In genomic region chr7:132810879-132811278, GRCm38 (mm10) we compare ENCODE assay signal across 8 mouse cellular contexts. TPM values are rescaled to one million over a fixed set of nuclear protein-coding genes. Genes with fewer than 3 reads are reported as not detected.
A peak's percentile ranks its signal among the peaks of the same experiment; 100 is the strongest.
DNase-seq lines count a peak whose midpoint lies in the region; ATAC-seq lines count a peak whose summit lies in the region.

No protein-coding gene starts in this region.

- peak overlapping the region; percentile 82 for H3K4me2 ChIP-seq in embryonic facial prominence, embryonic 13.5 days
- H3K4me2 ChIP-seq in kidney, embryonic 14.5 days (replicated peaks; ENCODE audit: low read depth, low read length) = no peak overlapping the region

- no peak for ATAC-seq in embryonic facial prominence, embryonic 13.5 days (ENCODE audit: insufficient number of reproducible peaks, insufficient read depth, low FRiP score, low TSS enrichment, low read depth)
- peak; percentile 29; the same call in 1 of the 2 replicates for ATAC-seq in kidney, embryonic 14.5 days (ENCODE audit: low FRiP score, low TSS enrichment)

- 41% methylated on average over 1 of the region's 1 CpGs for WGBS in embryonic facial prominence, embryonic 13.5 days
- WGBS in kidney, embryonic 14.5 days = 67% methylated on average over 1 of the region's 1 CpGs

- H3K4me1 ChIP-seq in embryonic facial prominence, embryonic 13.5 days = peaks cover 80% of the 10 kb centered on the region
- H3K4me1 ChIP-seq in kidney, embryonic 14.5 days (ENCODE audit: control insufficient read depth, insufficient read depth, low read length) = peaks cover 54% of the 10 kb centered on the region

- H3K36me3 ChIP-seq in embryonic facial prominence, embryonic 13.5 days = no peaks in the 10 kb centered on the region
- no peaks in the 10 kb centered on the region for H3K36me3 ChIP-seq in kidney, embryonic 14.5 days (ENCODE audit: control insufficient read depth, insufficient read depth, low read length)

- peak; percentile 90 for DNase-seq in A20 (ENCODE audit: low read depth, low spot score)
- peak; percentile 76 to 91 for DNase-seq in adrenal gland, postnatal 4 days (ENCODE audit: low spot score in 2 of 2)
- peak; percentile 92 for DNase-seq in heart, adult 8-10 months (ENCODE audit: low spot score)
- peak; percentile 93 for DNase-seq in liver
- peak; percentile 66 to 74 for DNase-seq in monocyte, adult 2 months (ENCODE audit: low read depth in 1 of 2, low spot score in 2 of 2)
- peak; percentile 92 to 93 for DNase-seq in spleen, postnatal 14 days (ENCODE audit: low spot score in 2 of 2)

- no peak overlapping the region for H3K9ac ChIP-seq in embryonic facial prominence, embryonic 13.5 days
- no peak overlapping the region for H3K9ac ChIP-seq in kidney, embryonic 14.5 days (ENCODE audit: low read depth, low read length)

- H3K4me3 ChIP-seq in embryonic facial prominence, embryonic 13.5 days = no peak overlapping the region
- no peak overlapping the region; the same call in 1 of the 2 replicates for H3K4me3 ChIP-seq in kidney, embryonic 14.5 days (ENCODE audit: low read length)

- H3K27me3 ChIP-seq in embryonic facial prominence, embryonic 13.5 days = no peaks in the 10 kb centered on the region
- H3K27me3 ChIP-seq in kidney, embryonic 14.5 days (ENCODE audit: control insufficient read depth, insufficient read depth, low read length) = no peaks in the 10 kb centered on the region

- H3K9me3 ChIP-seq in embryonic facial prominence, embryonic 13.5 days = no peaks in the 10 kb centered on the region
- no peaks in the 10 kb centered on the region for H3K9me3 ChIP-seq in kidney, embryonic 14.5 days (ENCODE audit: control insufficient read depth, low read length)

- no peak overlapping the region; the same call in 1 of the 2 replicates for H3K27ac ChIP-seq in embryonic facial prominence, embryonic 13.5 days
- no peak overlapping the region for H3K27ac ChIP-seq in kidney, embryonic 14.5 days (ENCODE audit: low read depth, low read length)

RNA-seq across cellular contexts. Expression of gene Fam53b, which starts 2.8 kb away (rescaled TPM):
- 10 to 100 TPM; 69.7 to 74.4 TPM for total RNA-seq in adrenal gland, postnatal 4 days (2021)
- polyA plus RNA-seq in embryonic facial prominence, embryonic 13.5 days (2015; fragmentation: Nextera tagmentation; extraction: Ambion mirVana) = 23.0 and 25.7 TPM in 2 replicates
- total RNA-seq in heart, adult 8-10 months (2022) = 10 to 100 TPM; 24.0 to 31.3 (median 26.9) TPM
- polyA plus RNA-seq in kidney, embryonic 14.5 days (2014; fragmentation: Nextera tagmentation; extraction: Ambion mirVana) = 17.0 and 22.1 TPM in 2 replicates

RNA-seq across cellular contexts. Expression of gene Eef1akmt2, which starts 41.6 kb away (rescaled TPM):
- 10 to 100 TPM; 36.0 to 36.2 TPM for total RNA-seq in adrenal gland, postnatal 4 days (2021)
- 80.0 and 80.1 TPM in 2 replicates for polyA plus RNA-seq in embryonic facial prominence, embryonic 13.5 days (2015; fragmentation: Nextera tagmentation; extraction: Ambion mirVana)
- total RNA-seq in heart, adult 8-10 months (2022) = 10 to 100 TPM in 2 of 4 experiments, 1 to 10 TPM in 2; 6.2 to 10.0 (median 8.4) TPM
- polyA plus RNA-seq in kidney, embryonic 14.5 days (2014; fragmentation: Nextera tagmentation; extraction: Ambion mirVana) = 72.4 and 101 TPM in 2 replicates

RNA-seq across cellular contexts. Expression of gene Abraxas2, which starts 48.1 kb away (rescaled TPM):
- total RNA-seq in adrenal gland, postnatal 4 days (2021) = 10 to 100 TPM; 39.4 to 42.2 TPM
- polyA plus RNA-seq in embryonic facial prominence, embryonic 13.5 days (2015; fragmentation: Nextera tagmentation; extraction: Ambion mirVana) = 46.0 and 48.8 TPM in 2 replicates
- total RNA-seq in heart, adult 8-10 months (2022) = 10 to 100 TPM; 16.8 to 21.9 (median 20.5) TPM
- polyA plus RNA-seq in kidney, embryonic 14.5 days (2014; fragmentation: Nextera tagmentation; extraction: Ambion mirVana) = 37.6 and 50.0 TPM in 2 replicates
